Mouse (Mus musculus) stomach, embryonic 14.5 days (tissue): ENCODE measurements around the gene Usp32. TPM values are rescaled to one million over a fixed set of nuclear protein-coding genes. Genes with fewer than 3 reads are reported as not detected.
A peak's percentile ranks its signal among the peaks of the same experiment; 100 is the strongest.

ENCODE experiments used
- ATAC-seq: fragments of 200-750 bp; cut with Nextera tagmentation; 2 replicates; pipeline ENCODE4 v1.8.0; 2017; ENCODE audit warnings: low read depth, moderate TSS enrichment; ENCODE audit not compliant: insufficient number of reproducible peaks, insufficient read depth, low FRiP score
- H3K27ac ChIP-seq: fragments of 300-500 bp; sonication (generic); 2 replicates; pipeline ENCODE4 v1.5.1; 2014; ENCODE audit warnings: mild to moderate bottlenecking, low read length, moderate library complexity, mixed read lengths
- H3K27me3 ChIP-seq: fragments of 300-500 bp; sonication (generic); 2 replicates; pipeline ENCODE4 v1.6.1; 2014; ENCODE audit warnings: low read length, control low read depth, mixed read lengths; ENCODE audit not compliant: control insufficient read depth, insufficient read depth
- H3K36me3 ChIP-seq: fragments of 300-500 bp; sonication (generic); 2 replicates; pipeline ENCODE4 v1.6.1; 2014; ENCODE audit warnings: mild to moderate bottlenecking, control low read depth, low read length, moderate library complexity, mixed read lengths; ENCODE audit not compliant: control insufficient read depth, insufficient read depth
- H3K4me1 ChIP-seq: fragments of 300-500 bp; sonication (generic); 2 replicates; pipeline ENCODE4 v1.6.1; 2014; ENCODE audit warnings: low read length, control low read depth, mixed read lengths; ENCODE audit not compliant: control insufficient read depth, insufficient read depth
- H3K4me2 ChIP-seq: fragments of 300-500 bp; sonication (generic); replicated peaks from 2 replicates; pipeline ENCODE4 v1.6.1; 2014; ENCODE audit warnings: low read depth, low read length, control low read depth
- H3K4me3 ChIP-seq: fragments of 300-500 bp; sonication (generic); 2 replicates; pipeline ENCODE4 v1.5.1; 2014; ENCODE audit warnings: low read depth, low read length, control low read depth
- H3K9ac ChIP-seq: fragments of 300-500 bp; sonication (generic); replicated peaks from 2 replicates; pipeline ENCODE4 v1.6.1; 2014; ENCODE audit warnings: low read depth, mild to moderate bottlenecking, control low read depth, low read length, moderate library complexity, mixed read lengths
- H3K9me3 ChIP-seq: fragments of 300-500 bp; sonication (generic); 2 replicates; pipeline ENCODE4 v1.6.1; 2016; ENCODE audit warnings: low read depth, low read length, control low read depth; ENCODE audit not compliant: control insufficient read depth
- WGBS: fragments of 180-500 bp; shearing (Covaris S2); extraction: QIAGEN DNeasy Blood & Tissue Kit; methylation state at CpG from one replicate; pipeline ENCODE4 v1.1.7; 2014; 5-methylcytosine and 5-hydroxymethylcytosine counted together
- polyA plus RNA-seq: library from polyadenylated mRNA; unstranded; fragments of >200 nt; fragmentation: Nextera tagmentation; extraction: Ambion mirVana; gene quantifications from 2 replicates; pipeline ENCODE4 v1.2.1, GENCODE M21; 2014

Gene Usp32
- polyA plus RNA-seq, 1 experiment from 2014 or later = 9.7 TPM

- ATAC-seq = no peak
- H3K9ac ChIP-seq = no peak overlapping the region
- WGBS = 75% methylated on average over 6 of the region's 6 CpGs
- H3K4me3 ChIP-seq = no peak overlapping the region
- no peaks in the 10 kb centered on the region for H3K9me3 ChIP-seq
- H3K36me3 ChIP-seq = no peaks in the 10 kb centered on the region
- no peak overlapping the region for H3K4me2 ChIP-seq
- no peak overlapping the region for H3K27ac ChIP-seq
- H3K4me1 ChIP-seq = 0 out of 2 replicates have a peak, but pooled peaks cover 2% of the 10 kb centered on the region
- H3K27me3 ChIP-seq = no peaks in the 10 kb centered on the region
Measured at GRCm38 (mm10) chr11:84947206-84947605, 192.8 kb downstream of the Usp32 start.

GRCm38 (mm10) chr11:84945841-84946240 is 194.1 kb downstream of the Usp32 start:
- 0 out of 2 replicates have a peak, but pooled peaks cover 2% of the 10 kb centered on the region for H3K4me1 ChIP-seq
- H3K36me3 ChIP-seq = no peaks in the 10 kb centered on the region
- no peak overlapping the region for H3K27ac ChIP-seq
- ATAC-seq = no peak
- H3K9ac ChIP-seq = no peak overlapping the region
- H3K9me3 ChIP-seq = no peaks in the 10 kb centered on the region
- no peak overlapping the region for H3K4me3 ChIP-seq
- H3K27me3 ChIP-seq = no peaks in the 10 kb centered on the region
- no peak overlapping the region for H3K4me2 ChIP-seq
- 29% methylated on average over 3 of the region's 3 CpGs for WGBS

GRCm38 (mm10) chr11:84944639-84945435 is 195.1 kb downstream of the Usp32 start:
- no peak for ATAC-seq
- no peak overlapping the region for H3K9ac ChIP-seq
- no peaks in the 10 kb centered on the region for H3K27me3 ChIP-seq
- no peak overlapping the region for H3K4me2 ChIP-seq
- H3K9me3 ChIP-seq = no peaks in the 10 kb centered on the region
- 2% methylated on average over 12 of the region's 12 CpGs for WGBS
- H3K4me1 ChIP-seq = 0 out of 2 replicates have a peak, but pooled peaks cover 2% of the 10 kb centered on the region
- H3K36me3 ChIP-seq = no peaks in the 10 kb centered on the region
- H3K4me3 ChIP-seq = no peak overlapping the region
- H3K27ac ChIP-seq = no peak overlapping the region

- Histone ChIP-seq H3K27ac (no peak overlapping the region), H3K36me3 (no peaks in the 10 kb centered on the region), H3K9me3 (no peaks in the 10 kb centered on the region), H3K4me1 (0 out of 2 replicates have a peak, but pooled peaks cover 2% of the 10 kb centered on the region), H3K4me2 (peak overlapping the region; percentile 32), H3K27me3 (no peaks in the 10 kb centered on the region), H3K4me3 (no peak overlapping the region), H3K9ac (no peak overlapping the region)
- under 1% methylated on average over 15 of the region's 15 CpGs for WGBS
- no peak for ATAC-seq
Measured at GRCm38 (mm10) chr11:84943948-84944347, 196.0 kb downstream of the Usp32 start.

GRCm38 (mm10) chr11:84940140-84940539 is 199.8 kb downstream of the Usp32 start:
- Histone ChIP-seq H3K27ac (no peak overlapping the region), H3K4me1 (0 out of 2 replicates have a peak, but pooled peaks cover 2% of the 10 kb centered on the region), H3K36me3 (no peaks in the 10 kb centered on the region), H3K9ac (no peak overlapping the region), H3K4me3 (no peak overlapping the region), H3K9me3 (no peaks in the 10 kb centered on the region), H3K27me3 (no peaks in the 10 kb centered on the region), H3K4me2 (no peak overlapping the region)
- WGBS = 71% methylated on average over 10 of the region's 10 CpGs
- no peak for ATAC-seq

GRCm38 (mm10) chr11:84939508-84940053 is 200.4 kb downstream of the Usp32 start:
- no peaks in the 10 kb centered on the region for H3K27me3 ChIP-seq
- 61% methylated on average over 8 of the region's 8 CpGs for WGBS
- no peaks in the 10 kb centered on the region for H3K9me3 ChIP-seq
- H3K27ac ChIP-seq = no peak overlapping the region
- no peak for ATAC-seq
- H3K4me1 ChIP-seq = 0 out of 2 replicates have a peak, but pooled peaks cover 2% of the 10 kb centered on the region
- no peak overlapping the region for H3K4me2 ChIP-seq
- no peak overlapping the region for H3K9ac ChIP-seq
- H3K4me3 ChIP-seq = no peak overlapping the region
- H3K36me3 ChIP-seq = no peaks in the 10 kb centered on the region

Other genes starting within 250 kb of the Usp32 start
- gene Znhit3, start 223.8 kb downstream of the Usp32 start, polyA plus RNA-seq = 54.9 and 64.3 TPM in 2 replicates
- gene Car4, start 182.4 kb downstream of the Usp32 start, polyA plus RNA-seq = 0.48 and 0.62 TPM in 2 replicates
- gene 1700125H20Rik, start 30.2 kb upstream of the Usp32 start, polyA plus RNA-seq = 0.53 TPM in 1 of 2 replicates, not detected in the other
- gene Appbp2, start 95.0 kb upstream of the Usp32 start, polyA plus RNA-seq = 51.4 and 52.4 TPM in 2 replicates
- 14.6 and 20.3 TPM in 2 replicates for gene Ppm1d, start 171.1 kb upstream of the Usp32 start, polyA plus RNA-seq
- gene Bcas3, start 213.0 kb upstream of the Usp32 start, polyA plus RNA-seq = 20.4 and 22.6 TPM in 2 replicates